Mouse (Mus musculus) heart, adult 2 months (tissue): Measurements from ENCODE around the gene Abcd4.

Source experiments
- CTCF ChIP-seq: fragments of 200-600 bp; IDR thresholded peaks from 2 replicates; pipeline ENCODE4 v1.8.1; 2022; ENCODE audit warnings: antibody characterized with exemption, mild to moderate bottlenecking, moderate library complexity
- EP300 ChIP-seq: fragments of 200-500 bp; IDR thresholded peaks from 2 replicates; pipeline ENCODE4 v1.6.1; 2011; ENCODE audit warnings: low read depth, low read length, control low read depth; ENCODE audit not compliant: insufficient read depth
- POLR2A ChIP-seq: fragments of 200-500 bp; IDR thresholded peaks from 2 replicates; pipeline ENCODE4 v1.6.1; 2011; ENCODE audit warnings: mild to moderate bottlenecking, low read depth, low read length, control low read depth; ENCODE audit not compliant: insufficient read depth

DNA sequence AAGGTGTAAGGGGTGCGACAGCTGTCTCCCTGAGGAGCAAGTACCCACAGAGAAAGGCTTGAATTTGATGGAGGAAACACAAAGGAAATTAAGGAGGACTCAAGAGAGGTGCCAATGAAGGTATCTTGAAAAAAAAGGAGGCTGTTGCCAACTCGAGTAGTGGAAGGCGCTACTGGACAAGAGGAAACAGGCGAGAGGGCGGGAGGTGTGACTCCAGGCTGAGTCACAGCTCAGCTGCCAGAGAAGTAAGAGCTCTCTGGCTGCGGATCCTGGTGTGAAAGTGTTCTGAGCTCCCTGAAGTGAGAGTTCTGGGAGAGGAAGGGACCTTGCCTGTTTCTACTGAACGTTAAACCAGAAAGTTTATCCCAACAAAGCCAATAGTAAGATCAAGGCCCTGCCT is 2.7 kb downstream of the Abcd4 start:
- TF ChIP-seq POLR2A = no peak
- no peak for TF ChIP-seq EP300
- TF ChIP-seq CTCF = no peak
